24 mouse cellular contexts compared by ENCODE assay signal in the genomic region with DNA sequence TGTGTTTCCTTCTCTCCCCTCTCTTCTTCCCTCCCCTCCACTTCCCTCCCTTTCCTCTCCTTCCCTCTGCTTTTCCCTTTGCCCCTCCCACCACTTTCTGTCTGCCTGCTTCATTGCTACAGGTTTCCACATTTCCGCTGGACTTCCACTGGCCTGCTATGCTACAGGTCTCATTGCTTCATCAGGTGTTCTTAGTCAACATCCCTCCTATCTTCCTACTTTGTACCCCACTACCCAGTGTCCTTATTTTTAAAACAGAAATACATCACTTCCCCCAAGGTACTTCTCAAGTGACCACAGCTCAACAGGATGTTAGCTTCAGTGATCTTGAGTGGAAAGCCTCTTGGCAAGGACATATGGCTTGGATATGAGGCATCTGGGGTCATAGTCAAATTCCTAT.
DNase-seq lines count a peak whose midpoint lies in the region; ATAC-seq and TF ChIP-seq lines count a peak whose summit lies in the region.
"Had no signal": no experiment of that assay in that cellular context is flagged by ENCODE, and none has a peak within 500 bp of the region (broad histone marks: within the 10 kb centered on the region; RNA-seq: fewer than 3 reads in every experiment).

No protein-coding gene starts in this region.

- H3K27ac ChIP-seq in liver, postnatal 0 days (ENCODE audit: low read depth): 0 out of 2 replicates have a peak overlapping the region, but pooled peaks have one; percentile 2
- H3K27ac ChIP-seq in liver, embryonic 11.5 days (ENCODE audit: low read depth, low read length): no peak overlapping the region
- peak overlapping the region; percentile 71 for H3K27ac ChIP-seq in hindbrain, embryonic 13.5 days
- H3K27ac ChIP-seq in midbrain, embryonic 14.5 days (replicated peaks; ENCODE audit: low read depth, low read length): peak overlapping the region; percentile 80
- H3K27ac ChIP-seq: embryonic facial prominence, embryonic 10.5 days; kidney, embryonic 15.5 days; liver, embryonic 12.5 days; stomach, embryonic 15.5 days had no signal

- H3K9me3 ChIP-seq in liver, postnatal 0 days (ENCODE audit: low read length): no peaks in the 10 kb centered on the region
- no peaks in the 10 kb centered on the region for H3K9me3 ChIP-seq in liver, embryonic 11.5 days (ENCODE audit: control insufficient read depth, low read length)
- no peaks in the 10 kb centered on the region for H3K9me3 ChIP-seq in hindbrain, embryonic 13.5 days
- no peaks in the 10 kb centered on the region for H3K9me3 ChIP-seq in midbrain, embryonic 14.5 days (ENCODE audit: control insufficient read depth, low read length)
- H3K9me3 ChIP-seq: embryonic facial prominence, embryonic 10.5 days; heart, embryonic 12.5 days; kidney, embryonic 15.5 days; limb, embryonic 12.5 days; liver, embryonic 12.5 days; stomach, embryonic 15.5 days had no signal

- H3K4me3 ChIP-seq in liver, postnatal 0 days (ENCODE audit: low read depth, low read length): no peak overlapping the region
- no peak overlapping the region for H3K4me3 ChIP-seq in liver, embryonic 11.5 days (ENCODE audit: low read depth, low read length)
- no peak overlapping the region for H3K4me3 ChIP-seq in hindbrain, embryonic 13.5 days
- no peak overlapping the region for H3K4me3 ChIP-seq in midbrain, embryonic 14.5 days (replicated peaks; ENCODE audit: low read depth, low read length)
- H3K4me3 ChIP-seq: embryonic facial prominence, embryonic 10.5 days; heart, embryonic 12.5 days; kidney, embryonic 15.5 days; limb, embryonic 12.5 days; liver, embryonic 12.5 days; stomach, embryonic 15.5 days had no signal

- WGBS in liver, postnatal 0 days (ENCODE audit: insufficient replicate concordance): 79% methylated on average over 1 of the region's 1 CpGs
- WGBS in liver, embryonic 11.5 days: 82% methylated on average over 1 of the region's 1 CpGs
- 80% methylated on average over 1 of the region's 1 CpGs for WGBS in hindbrain, embryonic 13.5 days
- 93% methylated on average over 1 of the region's 1 CpGs for WGBS in midbrain, embryonic 14.5 days

- H3K27me3 ChIP-seq in liver, postnatal 0 days (ENCODE audit: insufficient read depth, low read length): no peaks in the 10 kb centered on the region
- no peaks in the 10 kb centered on the region for H3K27me3 ChIP-seq in liver, embryonic 11.5 days (replicated peaks; ENCODE audit: control insufficient read depth, insufficient read depth, low read length)
- H3K27me3 ChIP-seq in hindbrain, embryonic 13.5 days: no peaks in the 10 kb centered on the region
- H3K27me3 ChIP-seq in midbrain, embryonic 14.5 days (ENCODE audit: control insufficient read depth, insufficient read depth, low read length): no peaks in the 10 kb centered on the region
- H3K27me3 ChIP-seq: heart, embryonic 12.5 days; limb, embryonic 12.5 days; Patski; stomach, embryonic 15.5 days had no signal

- DNase-seq in liver, postnatal 0 days: no peak
- DNase-seq in liver, embryonic 11.5 days (ENCODE audit: low spot score): no peak
- no peak for DNase-seq in midbrain, embryonic 14.5 days
- no peak for DNase-seq in ovary, adult 18-20 months (ENCODE audit: low spot score)
- DNase-seq in thymus, postnatal 36 days: no peak
- DNase-seq: B cell, adult 2 months; cerebellum, adult 11-12 months; heart, adult 11 months; layer of hippocampus, postnatal 36 days; right cerebral cortex, adult 18-20 months; thymus, adult 18-20 months; thymus, postnatal 4 days had no signal

- TF ChIP-seq CTCF in liver, postnatal 0 days (IDR thresholded peaks at IDR 0.05; ENCODE audit: low read depth): no peak

- H3K36me3 ChIP-seq in liver, postnatal 0 days (replicated peaks; ENCODE audit: insufficient read depth, low read length): no peaks in the 10 kb centered on the region
- no peaks in the 10 kb centered on the region for H3K36me3 ChIP-seq in liver, embryonic 11.5 days (ENCODE audit: control insufficient read depth, insufficient read depth, low read length)
- H3K36me3 ChIP-seq in hindbrain, embryonic 13.5 days: no peaks in the 10 kb centered on the region
- H3K36me3 ChIP-seq in midbrain, embryonic 14.5 days (ENCODE audit: control insufficient read depth, insufficient read depth, low read length): no peaks in the 10 kb centered on the region
- H3K36me3 ChIP-seq: embryonic facial prominence, embryonic 10.5 days; G1E; heart, embryonic 12.5 days; kidney, embryonic 15.5 days; limb, embryonic 12.5 days; liver, embryonic 12.5 days; stomach, embryonic 15.5 days had no signal

- TF ChIP-seq EP300 in liver, postnatal 0 days (IDR thresholded peaks at IDR 0.05; ENCODE audit: low read depth): no peak

- H3K4me2 ChIP-seq in liver, postnatal 0 days (ENCODE audit: low read depth, low read length): no peak overlapping the region
- H3K4me2 ChIP-seq in liver, embryonic 11.5 days: no peak overlapping the region
- H3K4me2 ChIP-seq in hindbrain, embryonic 13.5 days: no peak overlapping the region
- H3K4me2 ChIP-seq in midbrain, embryonic 14.5 days (ENCODE audit: low read length): no peak overlapping the region
- H3K4me2 ChIP-seq: heart, embryonic 12.5 days; kidney, embryonic 15.5 days; limb, embryonic 12.5 days; liver, embryonic 12.5 days; lung, embryonic 14.5 days; stomach, embryonic 15.5 days had no signal

- no peak; the same call in 1 of the 2 replicates for ATAC-seq in liver, postnatal 0 days
- no peak for ATAC-seq in liver, embryonic 11.5 days (replicated peaks; ENCODE audit: low FRiP score)
- peak; percentile 15; the same call in 1 of the 2 replicates for ATAC-seq in granulocyte monocyte progenitor cell, adult 5-6 weeks (replicated peaks; ENCODE audit: poor library complexity, severe bottlenecking)
- ATAC-seq in hindbrain, embryonic 13.5 days (ENCODE audit: low FRiP score): no peak
- no peak for ATAC-seq in midbrain, embryonic 14.5 days (ENCODE audit: low FRiP score, low TSS enrichment)
- ATAC-seq: intestine, postnatal 0 days; liver, embryonic 12.5 days; Patski had no signal

- no peak overlapping the region for H3K9ac ChIP-seq in liver, postnatal 0 days (replicated peaks)
- no peak overlapping the region for H3K9ac ChIP-seq in liver, embryonic 11.5 days (ENCODE audit: low read depth, low read length)
- no peak overlapping the region for H3K9ac ChIP-seq in hindbrain, embryonic 13.5 days
- H3K9ac ChIP-seq in midbrain, embryonic 14.5 days (replicated peaks; ENCODE audit: low read length): no peak overlapping the region
- H3K9ac ChIP-seq: heart, embryonic 12.5 days; kidney, embryonic 15.5 days; limb, embryonic 12.5 days; liver, embryonic 12.5 days; lung, embryonic 14.5 days; stomach, embryonic 15.5 days had no signal

- H3K4me1 ChIP-seq in liver, postnatal 0 days (ENCODE audit: insufficient read depth): no peaks in the 10 kb centered on the region; the same call in 1 of the 2 replicates
- H3K4me1 ChIP-seq in liver, embryonic 11.5 days (replicated peaks; ENCODE audit: control insufficient read depth, insufficient read depth, low read length): no peaks in the 10 kb centered on the region
- peaks cover 81% of the 10 kb centered on the region for H3K4me1 ChIP-seq in hindbrain, embryonic 13.5 days (replicated peaks)
- peaks cover 78% of the 10 kb centered on the region for H3K4me1 ChIP-seq in midbrain, embryonic 14.5 days (ENCODE audit: control insufficient read depth, insufficient read depth, low read length)
- H3K4me1 ChIP-seq: liver, embryonic 12.5 days; stomach, embryonic 15.5 days had no signal
